Mouse (Mus musculus) embryonic fibroblast, embryonic 13.5 days (primary cell): ENCODE measurements around the gene Blzf1.

Source experiments
- CTCF ChIP-seq: IDR thresholded peaks from 2 replicates; pipeline ENCODE4 v1.5.1; 2011; ENCODE audit warnings: mild to moderate bottlenecking, control low read depth, low read length, moderate library complexity, borderline replicate concordance; ENCODE audit not compliant: insufficient read depth
- POLR2A ChIP-seq: IDR thresholded peaks from 2 replicates; pipeline ENCODE4 v1.6.1; 2011; ENCODE audit warnings: low read depth, mild to moderate bottlenecking, control low read depth, low read length, moderate library complexity

GRCm38 (mm10) chr1:164319542-164320140 is 12.4 kb upstream of the Blzf1 start:
- no peak for TF ChIP-seq CTCF
- no peak for TF ChIP-seq POLR2A
